Mouse (Mus musculus) kidney, embryonic 15.5 days (tissue): ENCODE data around the gene Klf13. TPM values are rescaled to one million over a fixed set of nuclear protein-coding genes. Genes with fewer than 3 reads are reported as not detected.
A peak's percentile ranks its signal among the peaks of the same experiment; 100 is the strongest.

Experiments
- ATAC-seq: fragments of 200-750 bp; cut with Nextera tagmentation; replicated peaks from 2 replicates; pipeline ENCODE4 v1.8.0; 2017; ENCODE audit warnings: moderate TSS enrichment; ENCODE audit not compliant: low FRiP score
- H3K27ac ChIP-seq: fragments of 300-500 bp; sonication (generic); 2 replicates; pipeline ENCODE4 v1.5.1; 2015; ENCODE audit warnings: mild to moderate bottlenecking, inconsistent platforms
- H3K27me3 ChIP-seq: fragments of 300-500 bp; sonication (generic); 2 replicates; pipeline ENCODE4 v1.6.1; 2015; ENCODE audit warnings: inconsistent platforms
- H3K36me3 ChIP-seq: fragments of 300-500 bp; sonication (generic); 2 replicates; pipeline ENCODE4 v1.6.1; 2015; ENCODE audit warnings: inconsistent platforms
- H3K4me1 ChIP-seq: fragments of 300-500 bp; sonication (generic); 2 replicates; pipeline ENCODE4 v1.6.1; 2015; ENCODE audit warnings: inconsistent platforms
- H3K4me2 ChIP-seq: fragments of 300-500 bp; sonication (generic); 2 replicates; pipeline ENCODE4 v1.6.1; 2015; ENCODE audit warnings: moderate library complexity, mild to moderate bottlenecking, inconsistent platforms
- H3K4me3 ChIP-seq: fragments of 300-500 bp; sonication (generic); replicated peaks from 2 replicates; pipeline ENCODE4 v1.5.1; 2015; ENCODE audit warnings: mild to moderate bottlenecking, inconsistent platforms
- H3K9ac ChIP-seq: fragments of 300-500 bp; sonication (generic); 2 replicates; pipeline ENCODE4 v1.6.1; 2015; ENCODE audit warnings: mild to moderate bottlenecking, inconsistent platforms
- H3K9me3 ChIP-seq: fragments of 300-500 bp; sonication (generic); replicated peaks from 2 replicates; pipeline ENCODE4 v1.6.1; 2016; ENCODE audit warnings: inconsistent platforms
- WGBS: fragments of 180-500 bp; shearing (Covaris S2); methylation state at CpG from one replicate; pipeline ENCODE4 v1.1.7; 2015; ENCODE audit warnings: mixed read lengths; 5-methylcytosine and 5-hydroxymethylcytosine counted together
- polyA plus RNA-seq: library from polyadenylated mRNA; unstranded; fragments of >200 nt; fragmentation: Nextera tagmentation; extraction: Ambion mirVana; gene quantifications from 2 replicates; pipeline ENCODE4 v1.2.1, GENCODE M21; 2015

Klf13 gene
- polyA plus RNA-seq, 1 experiment from 2014 or later, result 23.3 TPM

GRCm38 (mm10) chr7:63933905-63934304 lies 4.8 kb downstream of the Klf13 start:
- ATAC-seq, result no peak
- WGBS, result 94% methylated on average over 6 of the region's 6 CpGs
- H3K4me2 ChIP-seq, result no peak overlapping the region

GRCm38 (mm10) chr7:63932461-63932860 lies 6.3 kb downstream of the Klf13 start:
- Histone ChIP-seq H3K4me1 (peaks cover 21% of the 10 kb centered on the region), H3K27me3 (no peaks in the 10 kb centered on the region), H3K27ac (no peak overlapping the region), H3K9me3 (no peaks in the 10 kb centered on the region), H3K4me2 (no peak overlapping the region), H3K9ac (no peak overlapping the region), H3K4me3 (no peak overlapping the region), H3K36me3 (no peaks in the 10 kb centered on the region)
- 85% methylated on average over 3 of the region's 3 CpGs for WGBS
- no peak for ATAC-seq

More at GRCm38 (mm10) chr7:63933905-63934304, 4.8 kb downstream of the Klf13 start:
- Histone ChIP-seq H3K9me3 (no peaks in the 10 kb centered on the region), H3K4me3 (no peak overlapping the region), H3K36me3 (no peaks in the 10 kb centered on the region), H3K4me1 (peaks cover 24% of the 10 kb centered on the region), H3K9ac (no peak overlapping the region), H3K27me3 (no peaks in the 10 kb centered on the region), H3K27ac (no peak overlapping the region)

DNA sequence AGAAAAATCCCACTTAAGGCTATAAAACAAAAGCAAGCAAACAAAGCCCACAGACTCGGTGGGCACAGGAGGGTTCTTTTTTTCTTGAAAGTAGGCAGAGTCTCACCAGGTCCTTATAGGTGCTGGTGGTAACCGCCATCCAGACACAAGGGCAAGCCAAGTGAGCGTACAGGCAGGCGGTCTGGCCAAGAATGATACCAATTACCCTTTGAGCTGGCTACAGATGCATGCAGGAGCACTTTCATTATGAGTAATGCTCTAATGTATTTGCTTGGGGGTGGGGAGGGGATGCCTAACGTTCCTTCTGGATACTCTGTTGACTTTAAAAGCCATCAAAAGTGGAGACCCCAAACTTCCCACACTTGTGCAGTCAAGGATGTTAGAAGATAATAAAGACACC lies 7.9 kb downstream of the Klf13 start:
- Histone ChIP-seq H3K27me3 (no peaks in the 10 kb centered on the region), H3K36me3 (no peaks in the 10 kb centered on the region), H3K27ac (no peak overlapping the region), H3K9ac (no peak overlapping the region), H3K4me2 (no peak overlapping the region), H3K9me3 (no peaks in the 10 kb centered on the region), H3K4me1 (peaks cover 31% of the 10 kb centered on the region), H3K4me3 (no peak overlapping the region)
- no peak for ATAC-seq
- WGBS, result 77% methylated on average over 5 of the region's 5 CpGs

- H3K4me2 ChIP-seq, result no peak overlapping the region
- no peak for ATAC-seq
- H3K4me1 ChIP-seq, result peaks cover 31% of the 10 kb centered on the region
- H3K36me3 ChIP-seq, result no peaks in the 10 kb centered on the region
- no peaks in the 10 kb centered on the region for H3K9me3 ChIP-seq
- H3K9ac ChIP-seq, result no peak overlapping the region
- H3K4me3 ChIP-seq, result no peak overlapping the region
- no peaks in the 10 kb centered on the region for H3K27me3 ChIP-seq
- 90% methylated on average over 3 of the region's 3 CpGs for WGBS
- H3K27ac ChIP-seq, result no peak overlapping the region
Measured at GRCm38 (mm10) chr7:63930132-63930531, 8.6 kb downstream of the Klf13 start.

GRCm38 (mm10) chr7:63929080-63929479 lies 9.6 kb downstream of the Klf13 start:
- no peak for ATAC-seq
- Histone ChIP-seq H3K27me3 (no peaks in the 10 kb centered on the region), H3K9ac (no peak overlapping the region), H3K36me3 (no peaks in the 10 kb centered on the region), H3K4me3 (no peak overlapping the region), H3K9me3 (no peaks in the 10 kb centered on the region), H3K4me2 (no peak overlapping the region), H3K4me1 (peaks cover 34% of the 10 kb centered on the region), H3K27ac (no peak overlapping the region)
- 81% methylated on average over 4 of the region's 4 CpGs for WGBS

GRCm38 (mm10) chr7:63927121-63927520 lies 11.6 kb downstream of the Klf13 start:
- no peak for ATAC-seq
- 91% methylated on average over 6 of the region's 6 CpGs for WGBS
- no peak overlapping the region for H3K9ac ChIP-seq
- H3K27me3 ChIP-seq, result no peaks in the 10 kb centered on the region
- H3K27ac ChIP-seq, result no peak overlapping the region
- H3K9me3 ChIP-seq, result no peaks in the 10 kb centered on the region
- H3K4me2 ChIP-seq, result no peak overlapping the region
- H3K4me1 ChIP-seq, result peaks cover 41% of the 10 kb centered on the region
- H3K36me3 ChIP-seq, result no peaks in the 10 kb centered on the region
- H3K4me3 ChIP-seq, result no peak overlapping the region

- 85% methylated on average over 3 of the region's 3 CpGs for WGBS
- no peaks in the 10 kb centered on the region for H3K9me3 ChIP-seq
- ATAC-seq, result no peak
- no peaks in the 10 kb centered on the region for H3K36me3 ChIP-seq
- no peak overlapping the region for H3K4me2 ChIP-seq
- H3K9ac ChIP-seq, result no peak overlapping the region
- no peaks in the 10 kb centered on the region for H3K27me3 ChIP-seq
- peaks cover 45% of the 10 kb centered on the region for H3K4me1 ChIP-seq
- H3K4me3 ChIP-seq, result no peak overlapping the region
- H3K27ac ChIP-seq, result peak overlapping the region; percentile 82; the same call in 1 of the 2 replicates
Measured at GRCm38 (mm10) chr7:63926492-63926891, 12.2 kb downstream of the Klf13 start.

DNA sequence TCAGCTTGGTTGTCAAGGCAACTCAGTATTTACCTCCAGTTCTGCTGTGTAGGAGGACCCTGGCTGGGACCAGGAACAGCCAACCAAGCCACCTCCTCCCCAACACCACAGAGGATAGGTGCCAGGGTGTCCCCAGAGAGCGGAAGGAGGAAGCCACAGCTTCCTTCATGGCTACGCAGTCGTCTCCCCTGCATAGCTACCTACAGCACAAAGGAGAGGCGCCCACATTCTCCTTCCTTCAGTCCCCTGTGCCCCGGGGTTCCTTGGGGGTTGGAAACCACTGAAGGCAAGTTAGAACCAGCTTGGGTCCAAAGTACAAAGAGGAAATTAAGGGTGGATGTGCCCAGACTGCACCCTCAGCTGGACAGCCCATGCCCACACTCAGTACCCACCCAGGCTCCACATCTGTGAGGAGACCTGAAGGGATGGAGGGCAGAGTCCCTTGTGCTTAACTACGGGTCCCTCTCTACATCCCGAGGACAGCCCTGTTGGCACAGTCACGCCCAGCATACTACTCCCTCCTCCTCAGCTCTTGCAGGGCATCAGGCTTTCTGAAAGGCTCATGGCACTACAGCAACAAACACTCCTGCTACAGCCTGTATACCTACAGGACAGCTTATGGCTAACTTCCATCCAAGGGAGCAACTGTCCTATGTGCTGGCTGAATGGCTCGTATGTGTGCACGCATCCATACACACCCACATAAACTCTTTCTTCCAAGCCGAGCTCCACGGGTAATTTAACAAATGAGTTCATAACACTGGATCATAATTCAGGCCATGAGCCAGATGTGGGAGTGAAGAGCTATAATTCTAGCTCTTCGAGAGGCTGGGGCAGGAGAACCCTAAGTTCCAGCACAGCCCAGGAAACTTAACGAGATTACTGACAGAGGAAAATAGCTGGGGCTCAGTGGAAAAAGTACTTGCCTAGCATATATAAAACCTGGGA lies 13.0 kb downstream of the Klf13 start:
- H3K4me2 ChIP-seq, result peak overlapping the region; percentile 46
- WGBS, result 31% methylated on average over 14 of the region's 14 CpGs

GRCm38 (mm10) chr7:63924747-63925412 lies 13.8 kb downstream of the Klf13 start:
- Histone ChIP-seq H3K9ac (no peak overlapping the region), H3K4me1 (peaks cover 47% of the 10 kb centered on the region), H3K4me3 (no peak overlapping the region), H3K4me2 (peak overlapping the region; percentile 46), H3K27ac (peak overlapping the region; percentile 82), H3K36me3 (no peaks in the 10 kb centered on the region), H3K9me3 (no peaks in the 10 kb centered on the region), H3K27me3 (no peaks in the 10 kb centered on the region)
- 17% methylated on average over 6 of the region's 6 CpGs for WGBS
- peak; percentile 71 for ATAC-seq

More for the DNA sequence above, 13.0 kb downstream of the Klf13 start:
- peak overlapping the region; percentile 82 for H3K27ac ChIP-seq
- no peaks in the 10 kb centered on the region for H3K27me3 ChIP-seq
- H3K9ac ChIP-seq, result no peak overlapping the region
- peak; percentile 84 for ATAC-seq
- H3K36me3 ChIP-seq, result no peaks in the 10 kb centered on the region
- H3K9me3 ChIP-seq, result no peaks in the 10 kb centered on the region
- peaks cover 45% of the 10 kb centered on the region for H3K4me1 ChIP-seq
- H3K4me3 ChIP-seq, result no peak overlapping the region

DNA sequence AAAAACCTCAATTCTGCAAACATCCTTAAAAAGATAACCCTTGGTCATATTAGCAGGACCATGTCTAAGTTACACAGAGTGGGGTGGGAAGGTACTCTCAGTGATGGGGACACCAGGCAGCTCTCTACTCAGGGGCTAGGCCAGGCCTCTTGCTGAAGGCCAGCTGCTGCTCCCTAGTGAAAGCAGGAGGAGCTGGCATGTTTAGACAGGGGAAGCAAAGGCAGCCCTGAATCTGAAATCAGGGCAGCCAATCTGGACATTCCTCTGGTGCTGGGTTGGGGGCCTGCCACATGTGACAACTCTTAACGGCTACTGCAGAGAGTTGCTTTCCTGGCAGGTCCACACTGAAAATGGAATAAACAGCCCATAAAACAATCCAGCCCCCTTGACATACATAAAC lies 14.6 kb downstream of the Klf13 start:
- no peak for ATAC-seq
- Histone ChIP-seq H3K27me3 (no peaks in the 10 kb centered on the region), H3K4me1 (peaks cover 54% of the 10 kb centered on the region), H3K9me3 (no peaks in the 10 kb centered on the region), H3K9ac (no peak overlapping the region), H3K27ac (peak overlapping the region; percentile 82), H3K36me3 (no peaks in the 10 kb centered on the region), H3K4me3 (no peak overlapping the region), H3K4me2 (no peak overlapping the region; the same call in 1 of the 2 replicates)
- 15% methylated on average over 1 of the region's 1 CpGs for WGBS

DNA sequence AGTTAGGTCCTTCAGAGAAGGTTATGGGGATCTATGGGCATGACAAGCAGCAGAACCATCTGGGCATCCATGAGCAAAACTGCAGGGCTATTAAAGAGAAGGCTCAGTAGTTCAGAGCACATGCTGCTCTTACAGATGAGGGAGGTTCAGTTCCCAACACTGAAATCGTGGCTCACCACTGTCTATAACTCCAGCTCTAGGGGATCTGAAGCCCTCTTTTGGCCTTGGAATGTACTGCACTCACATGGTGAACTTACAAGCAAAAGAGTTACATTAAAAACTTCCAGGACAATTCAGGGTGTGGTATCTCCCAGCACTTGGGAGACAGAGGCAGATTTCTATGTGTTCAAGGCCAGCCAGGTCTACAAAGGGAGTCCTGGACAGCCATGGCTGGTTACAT lies 15.7 kb downstream of the Klf13 start:
- no peak for ATAC-seq
- H3K4me2 ChIP-seq, result no peak overlapping the region
- H3K27me3 ChIP-seq, result no peaks in the 10 kb centered on the region
- no peaks in the 10 kb centered on the region for H3K36me3 ChIP-seq
- no peak overlapping the region for H3K4me3 ChIP-seq
- H3K4me1 ChIP-seq, result peaks cover 62% of the 10 kb centered on the region
- no peaks in the 10 kb centered on the region for H3K9me3 ChIP-seq
- H3K27ac ChIP-seq, result no peak overlapping the region
- H3K9ac ChIP-seq, result no peak overlapping the region
- WGBS, result 95% methylated on average over 1 of the region's 1 CpGs

DNA sequence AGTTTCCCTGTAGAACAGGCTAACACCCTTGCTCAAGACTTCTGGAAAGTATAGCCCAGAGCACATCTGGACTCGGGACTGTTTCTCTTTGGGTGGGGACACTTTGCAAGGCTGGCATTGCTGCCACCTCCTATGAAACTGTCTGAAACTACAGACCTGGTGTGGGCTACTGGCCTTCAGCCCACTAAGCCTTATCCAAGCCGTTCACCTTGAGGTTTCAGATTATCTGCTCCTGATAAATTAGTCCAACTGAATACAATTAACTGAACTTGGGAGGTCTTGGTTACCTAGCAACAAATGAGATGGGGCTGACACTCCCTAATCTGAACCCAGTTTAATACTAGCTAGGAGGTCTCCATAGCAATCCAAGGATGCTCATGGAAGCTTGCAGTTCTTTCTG lies 16.1 kb downstream of the Klf13 start:
- Histone ChIP-seq H3K4me2 (no peak overlapping the region), H3K4me3 (no peak overlapping the region), H3K27ac (no peak overlapping the region), H3K9me3 (no peaks in the 10 kb centered on the region), H3K27me3 (no peaks in the 10 kb centered on the region), H3K36me3 (no peaks in the 10 kb centered on the region), H3K9ac (no peak overlapping the region), H3K4me1 (peaks cover 64% of the 10 kb centered on the region)
- WGBS, result 76% methylated on average over 2 of the region's 2 CpGs
- no peak for ATAC-seq
